Mouse (Mus musculus): ENCODE results near the gene Slc9b1.

Slc9b1 gene

GRCm38 (mm10) chr3:135393186-135393585, 45.4 kb downstream of the Slc9b1 start:
- no peak for DNase-seq

- no peak for DNase-seq
Observed at GRCm38 (mm10) chr3:135395085-135395484, 47.3 kb downstream of the Slc9b1 start.

- DNase-seq = no peak
Observed at GRCm38 (mm10) chr3:135396081-135396480, 48.3 kb downstream of the Slc9b1 start.

- DNase-seq = no peak
Observed at GRCm38 (mm10) chr3:135397112-135397511, 49.3 kb downstream of the Slc9b1 start.

- DNase-seq = peak; percentile 85
Observed at GRCm38 (mm10) chr3:135402201-135402658, 54.4 kb downstream of the Slc9b1 start.

- DNase-seq = no peak
Observed at GRCm38 (mm10) chr3:135403211-135403610, 55.4 kb downstream of the Slc9b1 start.

GRCm38 (mm10) chr3:135403856-135404255, 56.0 kb downstream of the Slc9b1 start:
- DNase-seq = no peak

- DNase-seq = no peak
Observed at GRCm38 (mm10) chr3:135404599-135404998, 56.8 kb downstream of the Slc9b1 start.

GRCm38 (mm10) chr3:135407351-135407750, 59.5 kb downstream of the Slc9b1 start:
- no peak for DNase-seq

- no peak for DNase-seq
Observed at GRCm38 (mm10) chr3:135409219-135409618, 61.4 kb downstream of the Slc9b1 start.

- DNase-seq = no peak
Observed at GRCm38 (mm10) chr3:135411056-135411455, 63.2 kb downstream of the Slc9b1 start.

GRCm38 (mm10) chr3:135411824-135412223, 64.0 kb downstream of the Slc9b1 start:
- DNase-seq = no peak

- DNase-seq = no peak
Observed at GRCm38 (mm10) chr3:135417245-135417644, 69.4 kb downstream of the Slc9b1 start.

- no peak for DNase-seq
Observed at GRCm38 (mm10) chr3:135417799-135418198, 70.0 kb downstream of the Slc9b1 start.

GRCm38 (mm10) chr3:135420542-135421309, 72.9 kb downstream of the Slc9b1 start:
- DNase-seq = no peak

- no peak for DNase-seq
Observed at GRCm38 (mm10) chr3:135421310-135421594, 73.4 kb downstream of the Slc9b1 start.

- no peak for DNase-seq
Observed at GRCm38 (mm10) chr3:135422232-135422855, 74.5 kb downstream of the Slc9b1 start.

- DNase-seq = peak; percentile 91
Observed at GRCm38 (mm10) chr3:135422856-135423607, 75.2 kb downstream of the Slc9b1 start.

- no peak for DNase-seq
Observed at GRCm38 (mm10) chr3:135423608-135424212, 75.9 kb downstream of the Slc9b1 start, which contains the start of gene Cisd2. Gene Cisd2, minus strand, starts transcription at chr3:135423925.

- no peak for DNase-seq
Observed at GRCm38 (mm10) chr3:135436901-135437616, 89.2 kb downstream of the Slc9b1 start.

GRCm38 (mm10) chr3:135437758-135438495, 90.1 kb downstream of the Slc9b1 start, which contains the start of gene Ube2d3:
Gene Ube2d3, plus strand, starts transcription at chr3:135438149.
- DNase-seq = peak; percentile 99

GRCm38 (mm10) chr3:135438531-135438912, 90.7 kb downstream of the Slc9b1 start:
- DNase-seq = peak; percentile 91
